In the genomic region with DNA sequence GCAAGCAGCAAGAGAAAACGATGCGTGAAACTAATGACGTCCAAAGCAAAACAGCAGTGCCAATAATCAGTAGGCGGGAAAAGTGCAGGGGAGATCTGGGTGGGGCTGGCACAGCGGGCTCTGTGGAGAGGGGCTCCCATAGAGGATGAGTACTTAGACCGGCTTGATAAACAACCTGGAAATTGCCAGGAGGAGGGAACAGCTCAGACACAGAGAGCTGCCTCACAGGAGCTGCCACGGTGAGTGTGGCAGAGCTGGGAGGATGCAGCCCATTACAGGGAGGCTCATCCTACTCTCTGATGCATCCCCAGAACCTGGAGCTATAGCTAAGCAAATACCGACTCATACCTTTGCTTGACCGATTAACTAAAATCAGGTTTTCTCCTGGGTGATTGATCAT, we compare ENCODE assay signal across 21 mouse cellular contexts.
DNase-seq lines count a peak whose midpoint lies in the region; ATAC-seq and TF ChIP-seq lines count a peak whose summit lies in the region.
"Had no signal": no experiment of that assay in that cellular context is flagged by ENCODE, and none has a peak within 500 bp of the region (broad histone marks: within the 10 kb centered on the region; RNA-seq: fewer than 3 reads in every experiment).

No protein-coding gene starts in this region.

- no peaks in the 10 kb centered on the region for H3K27me3 ChIP-seq in forebrain, embryonic 14.5 days (replicated peaks; ENCODE audit: control insufficient read depth, insufficient read depth, low read length)
- no peaks in the 10 kb centered on the region for H3K27me3 ChIP-seq in forebrain, postnatal 0 days (ENCODE audit: insufficient read depth, low read length)
- H3K27me3 ChIP-seq in hindbrain, embryonic 15.5 days = no peaks in the 10 kb centered on the region
- H3K27me3 ChIP-seq: embryonic facial prominence, embryonic 15.5 days; heart, embryonic 15.5 days; intestine, embryonic 15.5 days; limb, embryonic 13.5 days; liver, embryonic 12.5 days had no signal

- no peaks in the 10 kb centered on the region for H3K9me3 ChIP-seq in forebrain, embryonic 14.5 days (replicated peaks; ENCODE audit: control insufficient read depth, low read length)
- H3K9me3 ChIP-seq in forebrain, postnatal 0 days (ENCODE audit: low read length) = no peaks in the 10 kb centered on the region
- H3K9me3 ChIP-seq in hindbrain, embryonic 15.5 days = no peaks in the 10 kb centered on the region
- H3K9me3 ChIP-seq: embryonic facial prominence, embryonic 15.5 days; heart, embryonic 15.5 days; intestine, embryonic 15.5 days; limb, embryonic 13.5 days; liver, embryonic 12.5 days; midbrain, embryonic 12.5 days had no signal

- H3K9ac ChIP-seq in forebrain, embryonic 14.5 days (ENCODE audit: low read length) = no peak overlapping the region
- no peak overlapping the region for H3K9ac ChIP-seq in forebrain, postnatal 0 days
- H3K9ac ChIP-seq in hindbrain, embryonic 15.5 days = no peak overlapping the region
- H3K9ac ChIP-seq: embryonic facial prominence, embryonic 15.5 days; heart, embryonic 15.5 days; intestine, embryonic 15.5 days; limb, embryonic 13.5 days; liver, embryonic 12.5 days; midbrain, embryonic 12.5 days had no signal

- H3K4me1 ChIP-seq in forebrain, embryonic 14.5 days (ENCODE audit: control insufficient read depth, insufficient read depth, low read length) = peaks cover 4% of the 10 kb centered on the region; the same call in 1 of the 2 replicates
- no peaks in the 10 kb centered on the region for H3K4me1 ChIP-seq in forebrain, postnatal 0 days (ENCODE audit: insufficient read depth)
- peaks cover 15% of the 10 kb centered on the region for H3K4me1 ChIP-seq in hindbrain, embryonic 15.5 days (replicated peaks)
- H3K4me1 ChIP-seq: embryonic facial prominence, embryonic 15.5 days; heart, embryonic 15.5 days; intestine, embryonic 15.5 days; liver, embryonic 12.5 days had no signal

- intact Hi-C loops in left cerebral cortex, postnatal 10 days (cut with DNase I) = no loop called here

- WGBS in forebrain, embryonic 14.5 days = 48% methylated on average over 9 of the region's 9 CpGs
- WGBS in forebrain, postnatal 0 days = 43% methylated on average over 9 of the region's 9 CpGs
- whole genome bisulfite sequencing in hindbrain, embryonic 15.5 days = 44% methylated on average over 9 of the region's 9 CpGs

- peak overlapping the region; percentile 55; the same call in 1 of the 2 replicates for H3K27ac ChIP-seq in forebrain, embryonic 14.5 days (ENCODE audit: low read depth, low read length)
- H3K27ac ChIP-seq in forebrain, postnatal 0 days (ENCODE audit: low read depth, low read length) = no peak overlapping the region
- H3K27ac ChIP-seq in hindbrain, embryonic 15.5 days (replicated peaks) = peak overlapping the region; percentile 15
- H3K27ac ChIP-seq: embryonic facial prominence, embryonic 15.5 days; heart, embryonic 15.5 days; intestine, embryonic 15.5 days; limb, embryonic 13.5 days; liver, embryonic 12.5 days; midbrain, embryonic 12.5 days had no signal

- H3K36me3 ChIP-seq in forebrain, embryonic 14.5 days (ENCODE audit: control insufficient read depth, insufficient read depth, low read length) = no peaks in the 10 kb centered on the region
- no peaks in the 10 kb centered on the region for H3K36me3 ChIP-seq in forebrain, postnatal 0 days (ENCODE audit: insufficient read depth)
- no peaks in the 10 kb centered on the region for H3K36me3 ChIP-seq in hindbrain, embryonic 15.5 days
- H3K36me3 ChIP-seq: embryonic facial prominence, embryonic 15.5 days; heart, embryonic 15.5 days; intestine, embryonic 15.5 days; limb, embryonic 13.5 days; liver, embryonic 12.5 days; midbrain, embryonic 12.5 days had no signal

- no peak overlapping the region for H3K4me2 ChIP-seq in forebrain, embryonic 14.5 days (ENCODE audit: low read length)
- no peak overlapping the region for H3K4me2 ChIP-seq in forebrain, postnatal 0 days (ENCODE audit: low read depth)
- H3K4me2 ChIP-seq in hindbrain, embryonic 15.5 days = no peak overlapping the region
- H3K4me2 ChIP-seq: embryonic facial prominence, embryonic 15.5 days; heart, embryonic 15.5 days; intestine, embryonic 15.5 days; limb, embryonic 13.5 days; liver, embryonic 12.5 days; midbrain, embryonic 12.5 days had no signal

- DNase-seq in forebrain, embryonic 14.5 days (ENCODE audit: low spot score) = peak; percentile 30
- no peak for DNase-seq in forebrain, postnatal 0 days
- peak; percentile 7 for DNase-seq in right cerebral cortex, adult 18-20 months
- DNase-seq in right cerebral cortex, postnatal 14 days = no peak
- DNase-seq in left cerebral cortex, postnatal 10 days (ENCODE audit: extremely low spot score in 1 of 2, low spot score in 2 of 2) = no peak
- DNase-seq in cerebellum, adult 11 months = no peak
- DNase-seq: adrenal gland, postnatal 25 days; cerebellum, adult 9-11 months; gastrocnemius, postnatal 25 days; heart, postnatal 36 days; kidney, adult 9 months; lung, adult 18-20 months had no signal

- peak; percentile 46; the same call in 1 of the 2 replicates for ATAC-seq in forebrain, embryonic 14.5 days
- no peak for ATAC-seq in forebrain, postnatal 0 days
- 0 out of 2 replicates have a peak, but pooled peaks have one; percentile 13 for ATAC-seq in hindbrain, embryonic 15.5 days (ENCODE audit: low FRiP score, low read depth)
- ATAC-seq: CD4-positive, CD25-positive, alpha-beta regulatory T cell, adult 4 months; intestine, embryonic 15.5 days; liver, embryonic 12.5 days had no signal

- TF ChIP-seq CTCF in forebrain, postnatal 0 days (IDR thresholded peaks at IDR 0.05; ENCODE audit: low read depth) = no peak

- no peak overlapping the region for H3K4me3 ChIP-seq in forebrain, embryonic 14.5 days (ENCODE audit: low read depth, low read length)
- no peak overlapping the region for H3K4me3 ChIP-seq in forebrain, postnatal 0 days (ENCODE audit: low read depth, low read length)
- H3K4me3 ChIP-seq in hindbrain, embryonic 15.5 days = no peak overlapping the region
- H3K4me3 ChIP-seq: embryonic facial prominence, embryonic 15.5 days; heart, embryonic 15.5 days; intestine, embryonic 15.5 days; limb, embryonic 13.5 days; liver, embryonic 12.5 days; midbrain, embryonic 12.5 days; myocyte had no signal

Comparison
In these comparisons a context has a peak if more than half of its experiments do, and no peak if none do; other contexts are left out.
1. DNase-seq: peak in forebrain, embryonic 14.5 days (single experiment) and right cerebral cortex, adult 18-20 months (single experiment); none in forebrain, postnatal 0 days (single experiment), right cerebral cortex, postnatal 14 days (single experiment), left cerebral cortex, postnatal 10 days (0 of 2) and cerebellum, adult 11 months (single experiment).